Mouse (Mus musculus) urinary bladder, postnatal 14 days (tissue): ENCODE data around the gene Calcrl.

Source experiments
- DNase-seq: peaks from one replicate; pipeline ENCODE4 v3.0.0; 2021; ENCODE audit warnings: low spot score

The Calcrl gene

DNA sequence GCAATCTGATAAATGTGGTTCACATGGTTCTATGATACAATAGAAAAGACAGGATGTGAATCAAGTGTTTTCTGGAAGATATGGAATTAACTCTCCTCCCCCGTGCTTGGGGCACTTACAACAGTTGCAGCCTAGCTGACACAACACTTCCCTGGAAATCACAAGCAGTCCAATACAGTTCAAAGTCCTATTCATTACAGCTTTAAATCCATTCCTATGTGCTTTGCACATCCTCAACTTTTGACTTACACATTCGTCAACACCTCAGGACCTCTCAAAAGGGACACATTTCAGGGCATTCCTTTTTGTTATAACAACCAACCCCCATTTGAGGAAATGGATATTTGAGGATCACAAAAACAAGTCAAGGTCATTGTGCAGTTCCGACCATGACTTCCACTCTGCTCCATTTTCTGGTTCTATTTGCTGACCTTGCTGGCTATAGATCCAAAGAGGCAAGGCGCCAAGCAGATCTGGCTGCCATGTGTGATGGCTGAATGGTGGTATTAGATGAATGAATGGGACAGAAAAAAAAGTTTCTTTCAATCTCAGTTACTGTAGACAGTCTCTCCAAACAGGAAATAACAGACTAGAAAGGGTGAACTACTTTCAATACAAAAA lies 108.9 kb downstream of the Calcrl start:
- no peak for DNase-seq

DNA sequence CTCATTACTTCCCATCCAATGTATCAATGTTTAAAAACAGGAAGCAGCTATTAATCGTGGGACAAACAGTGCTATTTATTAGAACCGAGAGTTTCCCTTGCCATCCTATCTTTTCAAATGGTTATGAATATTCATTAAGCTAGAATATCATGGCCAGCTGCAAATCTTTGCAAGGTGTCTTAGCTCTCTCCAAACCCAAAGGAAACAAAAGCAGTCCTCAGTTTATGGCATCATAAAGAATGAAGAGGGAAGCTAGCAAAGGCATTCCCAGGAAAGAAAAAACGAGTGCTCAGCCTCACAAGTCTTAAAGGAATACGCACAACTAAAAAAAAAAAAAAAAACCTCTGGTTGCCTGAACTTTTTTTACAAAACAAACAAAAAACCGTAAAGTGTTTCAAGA lies 128.7 kb downstream of the Calcrl start:
- no peak for DNase-seq

DNA sequence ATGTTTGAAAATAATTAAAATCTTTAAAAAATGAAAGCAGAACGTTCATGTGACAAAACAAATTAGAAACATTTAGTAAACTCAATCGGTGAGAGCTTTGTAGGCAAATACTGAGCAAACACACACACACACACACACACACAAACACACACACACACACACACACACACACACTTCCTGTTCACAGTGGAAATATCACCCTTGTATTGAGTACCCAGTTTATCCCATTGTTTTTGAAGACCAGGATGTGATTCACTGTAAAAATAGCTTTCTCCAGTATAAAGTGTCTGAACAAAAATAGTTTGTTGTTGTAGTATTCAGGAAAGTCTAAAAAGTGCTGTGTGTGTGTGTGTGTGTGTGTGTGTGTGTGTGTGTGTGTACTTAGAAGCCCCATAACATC lies 130.1 kb downstream of the Calcrl start:
- no peak for DNase-seq

DNA sequence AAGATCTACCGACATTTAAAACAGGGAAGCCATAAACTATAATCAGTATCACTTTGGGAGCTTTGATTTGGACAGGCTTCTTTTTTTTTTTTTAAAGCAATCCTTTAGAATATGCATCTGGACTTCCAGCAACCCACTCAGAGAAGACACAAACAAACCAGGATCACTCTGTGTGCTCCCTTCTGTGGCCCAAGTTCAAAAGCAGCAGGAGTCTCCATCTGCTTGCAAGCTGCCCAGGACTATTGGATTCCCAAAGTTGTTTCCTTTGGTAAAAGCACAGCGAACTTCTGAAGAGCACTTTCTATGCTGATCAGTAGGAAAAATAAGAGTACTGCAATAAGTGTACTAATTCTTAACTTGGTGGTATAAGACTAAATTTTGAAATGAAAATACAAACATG lies 130.6 kb downstream of the Calcrl start:
- DNase-seq, result no peak

DNA sequence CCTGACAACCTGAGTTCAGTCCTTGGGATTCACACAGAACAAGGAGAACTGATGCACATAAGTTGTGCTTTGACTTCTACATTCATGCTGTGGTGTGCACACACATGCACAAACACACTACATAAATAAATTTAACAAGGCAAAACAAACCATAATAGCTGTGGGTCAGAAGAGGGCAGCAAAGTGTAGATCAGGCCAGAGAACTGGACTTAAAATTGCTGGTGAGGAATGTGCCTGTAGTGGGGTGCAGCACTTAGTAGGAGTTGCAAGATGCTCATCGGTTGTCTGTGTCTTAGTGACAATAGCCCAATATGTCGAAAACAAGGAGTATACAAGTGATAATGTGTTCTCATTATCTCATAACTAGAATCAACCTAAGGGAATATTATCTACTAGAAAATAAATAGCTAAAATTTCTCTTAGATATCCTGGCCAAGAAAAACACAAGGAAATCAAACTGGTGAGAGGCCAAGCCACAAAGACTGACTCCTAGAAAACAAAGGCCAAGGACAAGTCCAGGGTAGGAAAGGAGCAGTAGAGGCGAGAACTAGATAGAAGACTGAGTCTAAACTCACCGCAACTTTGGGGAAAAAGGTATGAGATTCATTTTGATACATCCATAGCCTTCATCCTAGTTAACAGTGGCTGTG lies 132.7 kb downstream of the Calcrl start:
- no peak for DNase-seq

DNA sequence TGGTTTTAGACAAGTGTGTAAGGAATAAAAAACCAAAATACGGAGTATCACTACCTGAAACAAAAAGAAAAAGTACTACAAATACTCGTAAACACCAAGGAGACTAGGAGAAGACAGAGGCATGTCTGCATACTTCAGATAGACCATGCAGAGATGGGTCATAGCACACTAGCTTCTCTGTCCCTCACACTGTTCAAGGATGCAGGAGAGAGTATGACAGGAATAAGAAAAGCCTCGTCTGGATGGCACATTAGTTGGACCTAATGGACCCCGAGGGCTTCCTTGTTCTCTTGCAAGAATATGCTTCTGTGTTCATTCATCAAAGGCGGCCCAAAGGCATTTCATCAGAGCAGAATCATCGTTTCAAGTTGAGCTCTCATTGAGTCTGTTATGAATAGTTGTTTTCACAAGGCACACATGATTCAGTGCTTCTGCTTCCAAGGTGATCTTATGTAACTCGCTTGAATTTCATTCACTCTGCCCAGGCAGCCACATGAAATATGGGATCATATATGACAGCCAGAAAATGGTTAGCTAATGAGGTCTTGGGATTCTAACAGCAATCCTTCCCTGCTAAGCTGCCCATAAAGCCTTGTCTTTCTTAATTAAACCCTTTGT lies 136.2 kb downstream of the Calcrl start:
- no peak for DNase-seq
